Mouse (Mus musculus): ENCODE data around the gene Mgmt.

DNA sequence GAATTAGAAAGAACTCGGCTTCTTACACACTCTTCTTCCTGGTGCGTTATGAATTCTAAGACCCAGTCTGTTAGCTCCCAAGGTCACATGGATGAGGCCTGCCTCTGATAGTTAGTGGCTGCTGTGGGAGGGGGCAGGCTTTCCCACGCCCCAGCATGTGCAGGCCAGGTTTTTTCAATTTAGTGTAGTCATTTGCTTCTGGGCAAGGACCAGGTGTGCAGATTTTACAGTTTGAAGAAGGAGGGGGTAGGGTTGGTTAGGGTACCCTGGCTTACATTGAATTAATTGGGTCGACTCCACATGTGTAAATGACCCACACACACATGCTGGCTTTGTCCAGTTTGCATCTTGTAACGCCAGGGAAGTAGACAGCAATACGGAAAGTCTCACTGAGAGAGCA is 193.7 kb downstream of the Mgmt start:
- no peak for TF ChIP-seq POLR2A (IDR thresholded peaks at IDR 0.05; ENCODE audit: borderline replicate concordance, control insufficient read depth, low read depth, low read length)
- no peak for TF ChIP-seq CTCF (IDR thresholded peaks at IDR 0.05; ENCODE audit: control insufficient read depth, insufficient read depth, low read length)
